Mouse (Mus musculus): ENCODE measurements around the gene Zc2hc1b. TPM values are rescaled to one million over a fixed set of nuclear protein-coding genes. Genes with fewer than 3 reads are reported as not detected.

The Zc2hc1b gene
- polyA plus RNA-seq, 1 experiment from 2014 or later = not detected

DNA sequence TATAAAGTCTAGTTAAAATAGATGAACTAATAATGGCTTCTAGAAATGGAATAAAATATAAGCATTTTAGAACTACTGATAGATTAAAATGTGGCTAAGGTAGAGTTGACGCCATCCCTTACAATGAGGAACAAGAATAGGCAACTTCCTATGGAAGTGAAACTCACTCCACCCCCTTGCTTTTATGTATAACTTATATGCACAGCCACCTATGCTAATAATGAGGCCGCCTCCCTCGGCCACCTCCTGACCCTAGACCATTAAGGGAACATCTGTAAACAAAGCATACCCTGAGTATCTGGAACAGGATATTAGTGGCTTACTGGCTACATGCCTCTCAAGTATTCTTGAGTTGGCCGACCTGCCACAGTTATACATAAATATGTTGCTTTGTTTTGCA lies 74.0 kb downstream of the Zc2hc1b start:
- no peak overlapping the region for H3K4me3 ChIP-seq (replicated peaks; ENCODE audit: low read depth, low read length)
- H3K4me1 ChIP-seq (replicated peaks; ENCODE audit: insufficient read depth, low read length) = no peaks in the 10 kb centered on the region
- no peak for DNase-seq (ENCODE audit: low spot score)
- no peak overlapping the region for H3K9ac ChIP-seq (ENCODE audit: low read depth, low read length)
- 54% methylated on average over 4 of the region's 4 CpGs for WGBS
- H3K9me3 ChIP-seq (replicated peaks; ENCODE audit: low read length) = no peaks in the 10 kb centered on the region
- H3K4me2 ChIP-seq (ENCODE audit: low read length) = no peak overlapping the region
- no peak overlapping the region for H3K27ac ChIP-seq
- ATAC-seq (replicated peaks; ENCODE audit: low FRiP score, low read depth) = no peak
- no peaks in the 10 kb centered on the region for H3K27me3 ChIP-seq (ENCODE audit: insufficient read depth, low read length)
- H3K36me3 ChIP-seq (ENCODE audit: insufficient read depth, low read length) = no peaks in the 10 kb centered on the region
- no peak for TF ChIP-seq CTCF (IDR thresholded peaks at IDR 0.05; ENCODE audit: low read depth)

DNA sequence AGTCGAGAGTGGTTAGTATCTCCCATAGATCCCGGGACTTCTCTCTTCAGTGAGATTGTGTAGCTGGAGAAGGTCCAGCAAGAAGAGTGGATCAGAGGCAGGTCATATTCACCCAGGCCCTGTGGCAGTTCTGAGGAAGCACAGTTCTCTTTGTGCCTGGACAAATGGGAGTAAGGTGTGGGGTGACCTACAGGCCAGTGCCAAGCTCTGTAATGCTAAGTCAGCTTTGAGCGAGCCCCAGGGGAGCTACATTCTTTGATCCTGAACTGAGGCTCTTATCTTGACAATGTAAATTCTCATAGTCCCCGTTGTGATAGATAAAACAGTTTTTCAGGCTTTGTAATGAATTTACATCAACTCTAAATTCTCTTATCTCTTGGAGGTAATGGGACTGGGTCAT lies 75.5 kb downstream of the Zc2hc1b start:
- no peak overlapping the region for H3K9ac ChIP-seq (ENCODE audit: low read depth, low read length)
- H3K9me3 ChIP-seq (replicated peaks; ENCODE audit: low read length) = no peaks in the 10 kb centered on the region
- no peak for DNase-seq (ENCODE audit: low spot score)
- no peaks in the 10 kb centered on the region for H3K36me3 ChIP-seq (ENCODE audit: insufficient read depth, low read length)
- TF ChIP-seq CTCF (IDR thresholded peaks at IDR 0.05; ENCODE audit: low read depth) = no peak
- no peaks in the 10 kb centered on the region for H3K4me1 ChIP-seq (replicated peaks; ENCODE audit: insufficient read depth, low read length)
- 64% methylated on average over 4 of the region's 4 CpGs for WGBS
- no peaks in the 10 kb centered on the region for H3K27me3 ChIP-seq (ENCODE audit: insufficient read depth, low read length)
- ATAC-seq (replicated peaks; ENCODE audit: low FRiP score, low read depth) = no peak
- H3K4me3 ChIP-seq (replicated peaks; ENCODE audit: low read depth, low read length) = no peak overlapping the region
- no peak overlapping the region for H3K27ac ChIP-seq
- H3K4me2 ChIP-seq (ENCODE audit: low read length) = no peak overlapping the region

DNA sequence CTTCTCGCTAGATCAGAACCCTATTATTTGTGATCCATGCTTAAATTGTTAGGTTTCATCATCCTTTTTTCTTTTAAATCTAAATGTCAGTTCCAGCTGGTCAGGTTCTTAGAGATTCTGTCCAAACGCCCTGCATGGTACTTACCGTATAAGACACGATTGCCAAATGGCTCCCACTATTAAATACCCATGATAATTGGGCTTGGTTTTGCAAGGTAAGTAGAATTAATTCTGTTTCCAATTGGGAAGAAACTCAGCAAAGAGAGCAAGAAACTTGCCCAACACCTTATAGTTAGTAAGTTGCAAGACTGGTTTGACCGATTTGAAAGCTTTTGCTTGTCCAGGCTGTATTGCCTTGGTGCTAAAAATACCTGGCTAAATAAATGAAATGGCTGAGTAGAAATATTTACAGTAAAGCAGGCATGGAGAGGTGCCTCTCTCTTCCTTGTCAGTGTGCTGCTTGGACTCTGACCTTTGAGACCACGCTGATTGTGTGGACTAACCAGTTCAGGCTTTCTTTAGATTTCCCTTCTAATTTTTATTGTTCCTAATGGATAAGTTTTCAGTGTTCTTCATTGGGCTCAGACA lies 77.7 kb downstream of the Zc2hc1b start:
- WGBS = 72% methylated on average over 6 of the region's 6 CpGs
- H3K4me3 ChIP-seq (replicated peaks; ENCODE audit: low read depth, low read length) = no peak overlapping the region
- ATAC-seq (replicated peaks; ENCODE audit: low FRiP score, low read depth) = no peak
- peak overlapping the region; percentile 15; the same call in 1 of the 2 replicates for H3K27ac ChIP-seq
- H3K4me1 ChIP-seq (replicated peaks; ENCODE audit: insufficient read depth, low read length) = no peaks in the 10 kb centered on the region
- no peak overlapping the region for H3K9ac ChIP-seq (ENCODE audit: low read depth, low read length)
- no peaks in the 10 kb centered on the region for H3K27me3 ChIP-seq (ENCODE audit: insufficient read depth, low read length)
- no peaks in the 10 kb centered on the region for H3K36me3 ChIP-seq (ENCODE audit: insufficient read depth, low read length)
- no peak for DNase-seq (ENCODE audit: low spot score)
- H3K4me2 ChIP-seq (ENCODE audit: low read length) = no peak overlapping the region
- no peak for TF ChIP-seq CTCF (IDR thresholded peaks at IDR 0.05; ENCODE audit: low read depth)
- H3K9me3 ChIP-seq (replicated peaks; ENCODE audit: low read length) = no peaks in the 10 kb centered on the region

Other genes starting within 250 kb of the Zc2hc1b start
- 1.6 and 2.4 TPM in 2 replicates for gene Stx11, start 213.7 kb downstream of the Zc2hc1b start, polyA plus RNA-seq (2015; fragmentation: Nextera tagmentation; extraction: Ambion mirVana)
- 36.5 and 37.2 TPM in 2 replicates for gene Sf3b5, start 172.7 kb downstream of the Zc2hc1b start, polyA plus RNA-seq (2015; fragmentation: Nextera tagmentation; extraction: Ambion mirVana)
- 44.2 and 52.2 TPM in 2 replicates for gene Plagl1, start 117.5 kb downstream of the Zc2hc1b start, polyA plus RNA-seq (2015; fragmentation: Nextera tagmentation; extraction: Ambion mirVana)
- gene Ltv1, start 15.1 kb upstream of the Zc2hc1b start, polyA plus RNA-seq (2015; fragmentation: Nextera tagmentation; extraction: Ambion mirVana) = 52.7 and 58.9 TPM in 2 replicates